Mouse (Mus musculus) embryo, embryonic 9.5 days (tissue): ENCODE results near the gene Gm21996.
"Not testable (repeated sequence)": the region's sequence is repeated elsewhere in the genome, so short reads cannot be mapped to it uniquely, and the experiment has no call there.

Experiments used
- DNase-seq: peaks from one replicate; pipeline ENCODE4 v3.0.0-alpha.2; 2017; ENCODE audit errors: extremely low spot score

The Gm21996 gene

DNA sequence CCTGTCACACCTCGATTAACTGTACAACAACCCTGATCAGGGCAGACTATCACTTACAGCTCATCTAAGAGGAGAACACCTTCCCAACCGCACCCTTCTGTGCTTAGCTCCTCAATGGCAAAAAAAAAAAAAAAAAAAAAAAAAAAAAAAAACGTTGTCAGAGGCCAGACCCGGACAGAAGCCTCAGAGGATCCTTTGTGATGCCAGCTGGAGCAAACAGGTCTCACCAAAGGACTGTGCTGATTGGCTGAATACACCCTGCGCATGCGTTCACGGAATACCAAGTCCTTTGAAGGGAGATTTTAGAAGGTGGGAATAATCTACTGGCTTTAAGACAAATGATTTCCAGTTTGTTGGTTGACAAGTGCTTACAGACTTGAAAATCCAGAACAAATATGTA lies at the start of gene Gm21996:
Gene Gm21996, minus strand, starts transcription at position 101 of the 400 bp plus-strand sequence.
- DNase-seq, result not testable (repeated sequence)
